Comparison of ENCODE assay signal across 8 mouse cellular contexts in genomic region chr9:64282404-64282987, GRCm38 (mm10). TPM values are rescaled to one million over a fixed set of nuclear protein-coding genes. Genes with fewer than 3 reads are reported as not detected.
DNase-seq lines count a peak whose midpoint lies in the region; ATAC-seq lines count a peak whose summit lies in the region.

No protein-coding gene starts in this region.

- peaks cover 13% of the 10 kb centered on the region for H3K36me3 ChIP-seq in megakaryocyte, embryonic 14.5 days (replicated peaks; ENCODE audit: low read length)
- no peaks in the 10 kb centered on the region for H3K36me3 ChIP-seq in limb, embryonic 15.5 days
- H3K36me3 ChIP-seq in stomach, embryonic 16.5 days (ENCODE audit: control insufficient read depth, insufficient read depth, low read length) = no peaks in the 10 kb centered on the region

- H3K4me1 ChIP-seq in megakaryocyte, embryonic 14.5 days = peaks cover 22% of the 10 kb centered on the region
- peaks cover 7% of the 10 kb centered on the region for H3K4me1 ChIP-seq in limb, embryonic 15.5 days
- H3K4me1 ChIP-seq in stomach, embryonic 16.5 days (ENCODE audit: control insufficient read depth, insufficient read depth, low read length) = peaks cover 7% of the 10 kb centered on the region; the same call in 1 of the 2 replicates

- ATAC-seq in megakaryocyte, adult 5-6 weeks (ENCODE audit: poor library complexity, severe bottlenecking) = no peak
- 0 out of 2 replicates have a peak, but pooled peaks have one; percentile 5 for ATAC-seq in erythroid progenitor cell, adult 5-6 weeks (replicated peaks; ENCODE audit: low FRiP score, poor library complexity, severe bottlenecking)
- ATAC-seq in limb, embryonic 15.5 days (ENCODE audit: insufficient number of reproducible peaks, low FRiP score, low TSS enrichment, low read depth) = no peak
- ATAC-seq in stomach, embryonic 16.5 days (ENCODE audit: insufficient read depth, low FRiP score) = no peak

- 47% methylated on average over 5 of the region's 5 CpGs for WGBS in limb, embryonic 15.5 days
- WGBS in stomach, embryonic 16.5 days = 50% methylated on average over 5 of the region's 5 CpGs

- H3K4me2 ChIP-seq in limb, embryonic 15.5 days = peak overlapping the region; percentile 47
- H3K4me2 ChIP-seq in stomach, embryonic 16.5 days (ENCODE audit: low read depth, low read length) = peak overlapping the region; percentile 79

- H3K4me3 ChIP-seq in megakaryocyte, embryonic 14.5 days (replicated peaks) = peak overlapping the region; percentile 92
- peak overlapping the region; percentile 91 for H3K4me3 ChIP-seq in limb, embryonic 15.5 days
- peak overlapping the region; percentile 74 for H3K4me3 ChIP-seq in stomach, embryonic 16.5 days (replicated peaks; ENCODE audit: low read length)

- peak overlapping the region; percentile 93 for H3K9ac ChIP-seq in limb, embryonic 15.5 days
- peak overlapping the region; percentile 97 for H3K9ac ChIP-seq in stomach, embryonic 16.5 days (ENCODE audit: low read length)

- H3K27me3 ChIP-seq in megakaryocyte, embryonic 14.5 days (replicated peaks) = no peaks in the 10 kb centered on the region
- H3K27me3 ChIP-seq in limb, embryonic 15.5 days = no peaks in the 10 kb centered on the region
- no peaks in the 10 kb centered on the region for H3K27me3 ChIP-seq in stomach, embryonic 16.5 days (ENCODE audit: control insufficient read depth, insufficient read depth, low read length)

- peak overlapping the region; percentile 97; the same call in 1 of the 2 replicates for H3K27ac ChIP-seq in limb, embryonic 15.5 days
- H3K27ac ChIP-seq in stomach, embryonic 16.5 days (ENCODE audit: low read length) = no peak overlapping the region

- no peaks in the 10 kb centered on the region for H3K9me3 ChIP-seq in megakaryocyte, embryonic 14.5 days
- H3K9me3 ChIP-seq in limb, embryonic 15.5 days = no peaks in the 10 kb centered on the region
- no peaks in the 10 kb centered on the region for H3K9me3 ChIP-seq in stomach, embryonic 16.5 days (replicated peaks; ENCODE audit: control insufficient read depth, low read length)

- no peak for DNase-seq in urinary bladder, postnatal 4 days (ENCODE audit: low spot score in 2 of 2)
- DNase-seq in urinary bladder, adult 18-20 months (ENCODE audit: low spot score in 2 of 2) = no peak
- DNase-seq in thymus, postnatal 14 days = no peak

RNA-seq across cellular contexts. Expression of gene Tipin, which starts 1.1 kb away (rescaled TPM):
- polyA plus RNA-seq in megakaryocyte, embryonic 14.5 days (2012; ENCODE audit: insufficient read depth, low replicate concordance) = 4.3 TPM in 1 of 2 replicates, not detected in the other
- 132 and 155 TPM in 2 replicates for total RNA-seq in megakaryocyte, adult 5-6 weeks (2015)
- total RNA-seq in megakaryocyte, adult 5-6 weeks (2017) = 163 and 193 TPM in 2 replicates
- total RNA-seq in erythroid progenitor cell, adult 5-6 weeks (2015; ENCODE audit: low replicate concordance) = 185 and 187 TPM in 2 replicates
- total RNA-seq in erythroid progenitor cell, adult 5-6 weeks (2017; ENCODE audit: low replicate concordance) = 132 and 168 TPM in 2 replicates
- 164 and 174 TPM in 2 replicates for polyA plus RNA-seq in limb, embryonic 15.5 days (2015; fragmentation: Nextera tagmentation; extraction: Ambion mirVana)
- 132 and 162 TPM in 2 replicates for polyA plus RNA-seq in stomach, embryonic 16.5 days (2015; fragmentation: Nextera tagmentation; extraction: Ambion mirVana)

RNA-seq across cellular contexts. Expression of gene Map2k1, which starts 29.1 kb away (rescaled TPM):
- 6.4 and 36.7 TPM in 2 replicates for polyA plus RNA-seq in megakaryocyte, embryonic 14.5 days (2012; ENCODE audit: insufficient read depth, low replicate concordance)
- total RNA-seq in megakaryocyte, adult 5-6 weeks (2015) = 79.7 and 92.9 TPM in 2 replicates
- total RNA-seq in megakaryocyte, adult 5-6 weeks (2017) = 114 and 117 TPM in 2 replicates
- 10.1 and 23.1 TPM in 2 replicates for total RNA-seq in erythroid progenitor cell, adult 5-6 weeks (2015; ENCODE audit: low replicate concordance)
- 10.1 and 23.3 TPM in 2 replicates for total RNA-seq in erythroid progenitor cell, adult 5-6 weeks (2017; ENCODE audit: low replicate concordance)
- polyA plus RNA-seq in limb, embryonic 15.5 days (2015; fragmentation: Nextera tagmentation; extraction: Ambion mirVana) = 80.6 and 95.9 TPM in 2 replicates
- polyA plus RNA-seq in stomach, embryonic 16.5 days (2015; fragmentation: Nextera tagmentation; extraction: Ambion mirVana) = 80.7 and 80.9 TPM in 2 replicates

RNA-seq across cellular contexts. Expression of gene Uchl4, which starts 47.5 kb away (rescaled TPM):
- polyA plus RNA-seq in megakaryocyte, embryonic 14.5 days (2012; ENCODE audit: insufficient read depth, low replicate concordance) = not detected in 2 replicates
- 0.34 TPM in 1 of 2 replicates, not detected in the other for total RNA-seq in megakaryocyte, adult 5-6 weeks (2015)
- total RNA-seq in megakaryocyte, adult 5-6 weeks (2017) = 0.16 and 0.48 TPM in 2 replicates
- total RNA-seq in erythroid progenitor cell, adult 5-6 weeks (2015; ENCODE audit: low replicate concordance) = not detected in 2 replicates
- 0.15 TPM in 1 of 2 replicates, not detected in the other for total RNA-seq in erythroid progenitor cell, adult 5-6 weeks (2017; ENCODE audit: low replicate concordance)
- polyA plus RNA-seq in limb, embryonic 15.5 days (2015; fragmentation: Nextera tagmentation; extraction: Ambion mirVana) = 1.3 and 2.5 TPM in 2 replicates
- polyA plus RNA-seq in stomach, embryonic 16.5 days (2015; fragmentation: Nextera tagmentation; extraction: Ambion mirVana) = 2.8 and 3.6 TPM in 2 replicates

RNA-seq across cellular contexts. Expression of gene Dis3l, which starts 58.6 kb away (rescaled TPM):
- polyA plus RNA-seq in megakaryocyte, embryonic 14.5 days (2012; ENCODE audit: insufficient read depth, low replicate concordance) = 1.7 and 2.5 TPM in 2 replicates
- total RNA-seq in megakaryocyte, adult 5-6 weeks (2015) = 10.7 and 15.0 TPM in 2 replicates
- total RNA-seq in megakaryocyte, adult 5-6 weeks (2017) = 21.9 and 23.4 TPM in 2 replicates
- total RNA-seq in erythroid progenitor cell, adult 5-6 weeks (2015; ENCODE audit: low replicate concordance) = 6.3 and 9.7 TPM in 2 replicates
- total RNA-seq in erythroid progenitor cell, adult 5-6 weeks (2017; ENCODE audit: low replicate concordance) = 10.4 and 11.1 TPM in 2 replicates
- 16.9 and 19.3 TPM in 2 replicates for polyA plus RNA-seq in limb, embryonic 15.5 days (2015; fragmentation: Nextera tagmentation; extraction: Ambion mirVana)
- polyA plus RNA-seq in stomach, embryonic 16.5 days (2015; fragmentation: Nextera tagmentation; extraction: Ambion mirVana) = 17.6 and 20.4 TPM in 2 replicates

Comparison
In these comparisons a context has a peak if more than half of its experiments do, and no peak if none do; other contexts are left out.
1. RNA of gene Tipin, which starts 1.1 kb away (polyA plus RNA-seq): 164 to 174 TPM in limb, embryonic 15.5 days and 132 to 162 TPM in stomach, embryonic 16.5 days; 4.3 TPM in megakaryocyte, embryonic 14.5 days; every median in the first group is over 10 times any median in the second.
2. Peak in every context shown above with its lines, with median percentiles within 50 percentile points of each other: H3K4me3 ChIP-seq.